Mouse (Mus musculus) MEL (cell line): ENCODE results near the gene Gdf1. TPM values are rescaled to one million over a fixed set of nuclear protein-coding genes. Genes with fewer than 3 reads are reported as not detected.
A peak's percentile ranks its signal among the peaks of the same experiment; 100 is the strongest.

Source experiments
- DNase-seq: peaks from one replicate; pipeline ENCODE4 v3.0.0; 2011; ENCODE audit warnings: low read depth, low spot score
- H3K27ac ChIP-seq: 2 replicates; pipeline ENCODE4 v1.5.1; 2012; ENCODE audit warnings: low read depth, mild to moderate bottlenecking, control low read depth, low read length, moderate library complexity; ENCODE audit not compliant: control insufficient read depth
- H3K27me3 ChIP-seq, 2 experiments: fragments of 150-350 bp in 1 of 2; sonication (generic) in 1 of 2; 2 replicates each; pipeline ENCODE4 v1.6.1; 2012; ENCODE audit warnings: low read length in 2 of 2, mild to moderate bottlenecking in 2 of 2, improper control_type of control experiment in 1 of 2, moderate library complexity in 1 of 2; ENCODE audit not compliant: insufficient read depth in 2 of 2, control insufficient read depth in 1 of 2
- H3K36me3 ChIP-seq, 2 experiments: 2 replicates each; pipeline ENCODE4 v1.6.1; 2012 to 2014; ENCODE audit warnings: low read length in 2 of 2, improper control_type of control experiment in 1 of 2, inconsistent platforms in 1 of 2, mild to moderate bottlenecking in 1 of 2; ENCODE audit not compliant: insufficient read depth in 2 of 2, control insufficient read depth in 1 of 2
- H3K4me1 ChIP-seq, 2 experiments: fragments of 150-350 bp in 1 of 2; sonication (generic) in 1 of 2; 2 replicates each; pipeline ENCODE4 v1.6.1; 2012; ENCODE audit warnings: low read length in 2 of 2, improper control_type of control experiment in 1 of 2, mild to moderate bottlenecking in 1 of 2; ENCODE audit not compliant: insufficient read depth in 2 of 2, control insufficient read depth in 1 of 2
- H3K4me3 ChIP-seq, 2 experiments: fragments of 150-350 bp in 1 of 2; sonication (generic) in 1 of 2; 2 replicates each; pipeline ENCODE4 v1.5.1; 2012; ENCODE audit warnings: low read depth in 2 of 2, low read length in 2 of 2, mild to moderate bottlenecking in 2 of 2, moderate library complexity in 2 of 2, control low read depth in 1 of 2, improper control_type of control experiment in 1 of 2; ENCODE audit not compliant: control insufficient read depth in 1 of 2, insufficient read depth in 1 of 2
- H3K79me2 ChIP-seq: 2 replicates; pipeline ENCODE4 v1.6.1; 2012; ENCODE audit warnings: mild to moderate bottlenecking, low read length, moderate library complexity; ENCODE audit not compliant: control insufficient read depth, poor library complexity, insufficient read depth
- H3K9ac ChIP-seq: 2 replicates; pipeline ENCODE4 v1.6.1; 2012; ENCODE audit warnings: low read depth, mild to moderate bottlenecking, control low read depth, low read length, moderate library complexity; ENCODE audit not compliant: control insufficient read depth, poor library complexity, severe bottlenecking
- H3K9me3 ChIP-seq: fragments of 150-350 bp; sonication (generic); replicated peaks from 2 replicates; pipeline ENCODE4 v1.6.1; 2012; ENCODE audit warnings: mild to moderate bottlenecking, low read length, improper control_type of control experiment, moderate library complexity; ENCODE audit not compliant: insufficient read depth
- BHLHE40 ChIP-seq: IDR thresholded peaks from 2 replicates; pipeline ENCODE4 v1.6.1; 2012; ENCODE audit warnings: low read depth, mild to moderate bottlenecking, inconsistent platforms, low read length, improper control_type of control experiment, borderline replicate concordance
- CHD2 ChIP-seq: IDR thresholded peaks from 2 replicates; pipeline ENCODE4 v1.6.1; 2011; ENCODE audit warnings: low read length, improper control_type of control experiment
- CTCF ChIP-seq, 3 experiments: IDR thresholded peaks in 2 of 3; conservative IDR thresholded peaks in 1 of 3; 2 replicates each; pipeline ENCODE4 v1.5.1; 2011 to 2012; ENCODE audit warnings: low read length in 3 of 3, low read depth in 2 of 3, mild to moderate bottlenecking in 2 of 3, improper control_type of control experiment in 1 of 3, inconsistent platforms in 1 of 3, mixed read lengths in 1 of 3, moderate library complexity in 1 of 3; ENCODE audit not compliant: control insufficient read depth in 1 of 3, insufficient read depth in 1 of 3, poor library complexity in 1 of 3, severe bottlenecking in 1 of 3
- E2F4 ChIP-seq: IDR thresholded peaks from 2 replicates; pipeline ENCODE4 v1.6.1; 2011; ENCODE audit warnings: low read depth, low read length, improper control_type of control experiment, borderline replicate concordance
- ELF1 ChIP-seq: IDR thresholded peaks from 2 replicates; pipeline ENCODE4 v1.6.1; 2014; ENCODE audit warnings: low read depth, mild to moderate bottlenecking, inconsistent platforms, low read length, improper control_type of control experiment, moderate library complexity
- ETS1 ChIP-seq: IDR thresholded peaks from 2 replicates; pipeline ENCODE4 v1.6.1; 2012; ENCODE audit warnings: low read depth, mild to moderate bottlenecking, inconsistent platforms, low read length, improper control_type of control experiment, moderate library complexity
- GABPA ChIP-seq: IDR thresholded peaks from 2 replicates; pipeline ENCODE4 v1.6.1; 2012; ENCODE audit warnings: low read depth, mild to moderate bottlenecking, inconsistent platforms, low read length, improper control_type of control experiment, moderate library complexity
- GATA1 ChIP-seq: IDR thresholded peaks from 2 replicates; pipeline ENCODE4 v1.6.1; 2011; ENCODE audit warnings: low read depth, low read length, improper control_type of control experiment
- HCFC1 ChIP-seq: IDR thresholded peaks from 2 replicates; pipeline ENCODE4 v1.6.1; 2012; ENCODE audit warnings: low read depth, mild to moderate bottlenecking, inconsistent platforms, low read length, improper control_type of control experiment, moderate library complexity
- JUND ChIP-seq: IDR thresholded peaks from 2 replicates; pipeline ENCODE4 v1.6.1; 2011; ENCODE audit warnings: low read depth, mild to moderate bottlenecking, improper control_type of control experiment, low read length
- MAX ChIP-seq: IDR thresholded peaks from 2 replicates; pipeline ENCODE4 v1.6.1; 2011; ENCODE audit warnings: low read length, improper control_type of control experiment
- MAZ ChIP-seq: IDR thresholded peaks from 2 replicates; pipeline ENCODE4 v1.6.1; 2012; ENCODE audit warnings: low read depth, mild to moderate bottlenecking, inconsistent platforms, low read length, improper control_type of control experiment
- MEF2A ChIP-seq: IDR thresholded peaks from 2 replicates; pipeline ENCODE4 v1.6.1; 2014; ENCODE audit warnings: low read depth, mild to moderate bottlenecking, inconsistent platforms, low read length, improper control_type of control experiment; ENCODE audit not compliant: poor library complexity, insufficient replicate concordance, severe bottlenecking; ENCODE audit errors: extremely low read depth
- MXI1 ChIP-seq: IDR thresholded peaks from 2 replicates; pipeline ENCODE4 v1.6.1; 2011; ENCODE audit warnings: mild to moderate bottlenecking, low read depth, low read length, improper control_type of control experiment
- MYB ChIP-seq: IDR thresholded peaks from 2 replicates; pipeline ENCODE4 v1.6.1; 2011; ENCODE audit warnings: mild to moderate bottlenecking, low read depth, low read length, improper control_type of control experiment
- MYC ChIP-seq: IDR thresholded peaks from 2 replicates; pipeline ENCODE4 v1.6.1; 2011; ENCODE audit warnings: low read depth, mild to moderate bottlenecking, low read length, improper control_type of control experiment, moderate library complexity
- NRF1 ChIP-seq: IDR thresholded peaks from 2 replicates; pipeline ENCODE4 v1.6.1; 2014; ENCODE audit warnings: low read depth, mild to moderate bottlenecking, inconsistent platforms, low read length, improper control_type of control experiment, moderate library complexity; ENCODE audit not compliant: poor library complexity, insufficient read depth, severe bottlenecking
- POLR2AphosphoS5 ChIP-seq: IDR thresholded peaks from 2 replicates; pipeline ENCODE4 v1.6.1; 2012; ENCODE audit warnings: low read depth, borderline replicate concordance, mild to moderate bottlenecking, inconsistent platforms, low read length, moderate library complexity, mixed read lengths
- RAD21 ChIP-seq: IDR thresholded peaks from 2 replicates; pipeline ENCODE4 v1.6.1; 2011; ENCODE audit warnings: mild to moderate bottlenecking, low read depth, low read length, improper control_type of control experiment
- SIN3A ChIP-seq: IDR thresholded peaks from 2 replicates; pipeline ENCODE4 v1.6.1; 2012; ENCODE audit warnings: low read length, improper control_type of control experiment, inconsistent platforms
- SMC3 ChIP-seq: IDR thresholded peaks from 2 replicates; pipeline ENCODE4 v1.6.1; 2011; ENCODE audit warnings: low read depth, low read length, improper control_type of control experiment
- TAL1 ChIP-seq: IDR thresholded peaks from 2 replicates; pipeline ENCODE4 v1.6.1; 2012; ENCODE audit warnings: mild to moderate bottlenecking, inconsistent platforms, low read length, moderate library complexity, mixed read lengths
- TBP ChIP-seq: IDR thresholded peaks from 2 replicates; pipeline ENCODE4 v1.8.0; 2011; ENCODE audit warnings: low read depth, low read length, improper control_type of control experiment
- TCF12 ChIP-seq: IDR thresholded peaks from 2 replicates; pipeline ENCODE4 v1.6.1; 2014; ENCODE audit warnings: low read depth, mild to moderate bottlenecking, inconsistent platforms, low read length, improper control_type of control experiment, moderate library complexity
- USF2 ChIP-seq, 2 experiments: IDR thresholded peaks; 2 replicates each; pipeline ENCODE4 v1.6.1; 2011 to 2012; ENCODE audit warnings: improper control_type of control experiment in 2 of 2, low read length in 2 of 2, borderline replicate concordance in 1 of 2, inconsistent platforms in 1 of 2, low read depth in 1 of 2, mild to moderate bottlenecking in 1 of 2; ENCODE audit not compliant: insufficient read depth in 1 of 2
- ZC3H11A ChIP-seq: IDR thresholded peaks from 2 replicates; pipeline ENCODE4 v1.6.1; 2012; ENCODE audit warnings: low read depth, mild to moderate bottlenecking, inconsistent platforms, low read length, improper control_type of control experiment
- ZKSCAN1 ChIP-seq: IDR thresholded peaks from 2 replicates; pipeline ENCODE4 v1.6.1; 2012; ENCODE audit warnings: low read depth, mild to moderate bottlenecking, inconsistent platforms, low read length, improper control_type of control experiment, moderate library complexity
- ZMIZ1 ChIP-seq: IDR thresholded peaks from 2 replicates; pipeline ENCODE4 v1.6.1; 2012; ENCODE audit warnings: low read depth, mild to moderate bottlenecking, inconsistent platforms, low read length, improper control_type of control experiment, moderate library complexity
- ZNF384 ChIP-seq: IDR thresholded peaks from 2 replicates; pipeline ENCODE4 v1.6.1; 2012; ENCODE audit warnings: low read depth, mild to moderate bottlenecking, inconsistent platforms, low read length, improper control_type of control experiment
- polyA plus RNA-seq, 2 experiments: library from polyadenylated mRNA; stranded (reverse) in 1 of 2; unstranded in 1 of 2; fragments of >175 nt in 1 of 2; fragments of >200 nt in 1 of 2; gene quantifications; 2 replicates each; pipeline versions ENCODE4 v1.2.1 to v1.2.4; 2012; ENCODE audit warnings: low replicate concordance in 2 of 2, low read depth in 1 of 2; ENCODE audit not compliant: insufficient read length in 2 of 2, insufficient read depth in 1 of 2, missing spikeins in 1 of 2
- total RNA-seq: library from RNA; depleted of rRNA; stranded (reverse); fragments of 300-350 nt; gene quantifications from 2 replicates; pipeline ENCODE4 v1.2.3, GENCODE M21; 2012

Gdf1 gene
- total and polyA plus RNA-seq, 3 experiments, result 1.9 to 2.6 TPM; not detected in 1

DNA sequence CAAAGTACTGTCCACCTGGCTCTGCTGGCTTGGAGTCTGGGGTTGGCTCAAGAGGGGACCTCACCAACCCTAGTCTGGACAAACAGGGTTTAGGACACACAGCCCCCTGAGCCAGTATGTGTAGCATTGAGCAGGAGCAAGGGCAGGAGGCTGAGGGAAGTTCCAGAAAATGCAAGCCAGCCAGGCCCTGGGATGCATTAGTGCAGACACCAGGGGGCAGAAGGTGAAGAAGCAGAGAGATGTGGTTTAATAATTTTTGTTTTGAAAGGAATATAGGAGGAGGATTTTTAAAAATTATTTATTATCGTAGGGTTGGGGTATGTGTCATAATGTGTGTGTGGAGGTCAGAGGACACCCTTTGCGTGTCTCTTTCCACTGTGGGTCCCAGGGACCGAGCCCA is 5.9 kb upstream of the Gdf1 start:
- no peaks in the 10 kb centered on the region for H3K79me2 ChIP-seq
- peaks cover 0 to 3% of the 10 kb centered on the region in 2 experiments; a peak in 3 of 4 replicates for H3K36me3 ChIP-seq
- no peaks in the 10 kb centered on the region for H3K27me3 ChIP-seq
- H3K27ac ChIP-seq, result no peak overlapping the region
- no peak overlapping the region for H3K4me3 ChIP-seq
- peaks cover 4 to 9% of the 10 kb centered on the region in 2 experiments for H3K4me1 ChIP-seq
- H3K9ac ChIP-seq, result no peak overlapping the region
- TF ChIP-seq TAL1, result no peak
- TF ChIP-seq MYC, result no peak
- TF ChIP-seq CTCF (IDR thresholded peaks at IDR 0.05 in 2 of 3, conservative IDR thresholded peaks at IDR 0.05 in 1 of 3; ENCODE audit: control insufficient read depth in 1 of 3, insufficient read depth in 1 of 3, low read depth in 2 of 3, low read length in 3 of 3, poor library complexity in 1 of 3, severe bottlenecking in 1 of 3), result peak in 2 of 3 experiments; percentile 22 to 38; a peak in 2 of 6 replicates
- TF ChIP-seq SMC3, result peak; percentile 46
- TF ChIP-seq ZKSCAN1, result no peak
- TF ChIP-seq RAD21, result peak; percentile 16
- DNase-seq, result no peak
- H3K9me3 ChIP-seq, result no peaks in the 10 kb centered on the region

DNA sequence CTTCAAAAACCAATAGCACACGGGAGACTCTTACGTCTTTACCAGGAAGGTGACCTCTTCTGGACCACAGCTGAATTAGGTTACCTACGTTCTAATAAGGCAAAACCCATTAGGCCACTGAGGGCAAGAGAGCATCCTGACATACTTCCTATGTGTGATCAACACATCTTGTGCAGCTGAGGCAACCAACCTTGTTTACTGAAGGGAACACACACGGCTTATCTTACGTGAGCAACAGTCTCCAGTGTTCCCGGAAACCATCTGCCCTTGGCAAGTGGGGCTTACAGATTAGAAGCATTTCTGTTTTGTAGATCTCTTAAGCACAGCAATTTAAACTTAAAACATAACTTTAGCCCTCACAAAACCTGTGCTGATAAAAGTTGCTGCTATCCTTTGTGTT is 2.1 kb upstream of the Gdf1 start:
- Histone ChIP-seq H3K4me1 (peaks cover 13% of the 10 kb centered on the region in 2 experiments), H3K9ac (peak overlapping the region; percentile 35; the same call in 1 of the 2 replicates), H3K27me3 (no peaks in the 10 kb centered on the region), H3K79me2 (no peaks in the 10 kb centered on the region), H3K36me3 (peaks cover 2 to 10% of the 10 kb centered on the region in 2 experiments), H3K9me3 (no peaks in the 10 kb centered on the region), H3K27ac (peak overlapping the region; percentile 78), H3K4me3 (no peak overlapping the region)
- DNase-seq, result peak; percentile 95
- TF ChIP-seq SIN3A, result peak; percentile 96
- peak; percentile 23; the same call in 1 of the 2 replicates for TF ChIP-seq ZNF384
- peak; percentile 94 for TF ChIP-seq ETS1
- TF ChIP-seq SMC3, result no peak; the same call in 1 of the 2 replicates
- 0 out of 2 replicates have a peak, but pooled peaks have one; percentile 33 for TF ChIP-seq E2F4
- TF ChIP-seq ZC3H11A, result peak; percentile 20; the same call in 1 of the 2 replicates
- TF ChIP-seq HCFC1, result peak; percentile 74
- no peak; the same call in 1 of the 2 replicates for TF ChIP-seq ZMIZ1
- 0 out of 2 replicates have a peak, but pooled peaks have one; percentile 32 for TF ChIP-seq ZKSCAN1
- TF ChIP-seq MXI1, result peak; percentile 78
- no peak; the same call in 1 of the 2 replicates for TF ChIP-seq CHD2
- TF ChIP-seq POLR2AphosphoS5, result no peak
- peak; percentile 64; the same call in 1 of the 2 replicates for TF ChIP-seq BHLHE40
- TF ChIP-seq NRF1, result no peak
- TF ChIP-seq TBP, result peak; percentile 90
- TF ChIP-seq GATA1, result peak; percentile 97
- TF ChIP-seq TCF12, result peak; percentile 99
- TF ChIP-seq ELF1, result peak; percentile 83
- TF ChIP-seq GABPA, result no peak
- 0 out of 2 replicates have a peak, but pooled peaks have one; percentile 9 for TF ChIP-seq MAZ
- TF ChIP-seq USF2 (IDR thresholded peaks at IDR 0.05; ENCODE audit: borderline replicate concordance in 1 of 2, insufficient read depth in 1 of 2, low read depth in 1 of 2, low read length in 2 of 2), result no peak
- TF ChIP-seq MYC, result peak; percentile 86
- TF ChIP-seq CTCF (IDR thresholded peaks at IDR 0.05 in 2 of 3, conservative IDR thresholded peaks at IDR 0.05 in 1 of 3; ENCODE audit: control insufficient read depth in 1 of 3, insufficient read depth in 1 of 3, low read depth in 2 of 3, low read length in 3 of 3, poor library complexity in 1 of 3, severe bottlenecking in 1 of 3), result no peak
- peak; percentile 62; the same call in 1 of the 2 replicates for TF ChIP-seq MYB
- TF ChIP-seq MAX, result peak; percentile 84
- 0 out of 2 replicates have a peak, but pooled peaks have one; percentile 59 for TF ChIP-seq JUND
- TF ChIP-seq MEF2A, result no peak
